Mouse (Mus musculus): Measurements from ENCODE around the gene Ocrl.

The Ocrl gene

DNA sequence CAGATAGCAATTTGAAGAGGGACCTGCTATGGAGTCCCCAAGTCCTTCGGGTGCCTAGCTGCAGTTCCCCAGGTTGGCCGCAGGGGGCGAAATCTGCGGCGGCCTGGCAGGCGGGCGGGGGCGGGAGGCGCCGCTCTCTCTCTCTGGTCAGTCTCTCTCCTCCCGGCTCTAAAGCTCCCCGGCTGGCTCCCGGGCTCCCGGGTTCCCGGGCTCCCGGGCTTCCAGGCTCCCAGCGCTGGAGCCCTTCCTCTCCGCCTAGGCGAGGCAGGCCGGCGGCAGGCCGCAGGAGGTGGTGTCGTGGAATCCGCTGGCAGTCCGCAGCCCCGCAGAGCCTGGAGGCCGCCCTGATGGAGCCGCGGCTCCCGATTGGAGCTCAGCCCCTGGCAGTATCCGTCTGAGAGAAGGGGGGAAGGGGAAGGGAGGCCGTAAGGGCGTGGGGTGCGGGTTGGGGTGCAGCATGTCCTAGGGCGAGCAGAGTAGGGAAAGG lies at the start of gene Ocrl:
Ocrl (plus strand) TSS at position 82 of the 487 bp plus-strand sequence.
- peak; percentile 61 for DNase-seq

DNA sequence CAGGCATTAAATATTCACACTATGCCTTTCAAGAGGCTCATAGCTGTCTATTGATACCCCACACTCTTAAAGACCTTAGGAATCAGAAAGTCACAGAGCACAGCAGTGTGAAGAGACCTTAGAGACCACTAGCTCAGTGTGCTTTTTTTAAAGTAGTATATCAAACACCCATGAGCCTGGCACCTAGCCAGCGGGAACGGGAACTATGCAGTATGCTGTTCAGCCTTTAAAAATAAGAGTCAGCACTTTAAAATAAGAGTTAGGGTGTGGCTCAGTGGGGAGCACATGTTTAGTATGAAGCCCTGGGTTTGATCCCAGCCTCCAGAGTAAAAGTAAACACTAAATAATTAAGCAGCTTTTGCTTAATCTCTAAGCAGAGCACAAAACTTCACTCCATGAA lies 32.1 kb upstream of the Ocrl start:
- no peak for DNase-seq

DNA sequence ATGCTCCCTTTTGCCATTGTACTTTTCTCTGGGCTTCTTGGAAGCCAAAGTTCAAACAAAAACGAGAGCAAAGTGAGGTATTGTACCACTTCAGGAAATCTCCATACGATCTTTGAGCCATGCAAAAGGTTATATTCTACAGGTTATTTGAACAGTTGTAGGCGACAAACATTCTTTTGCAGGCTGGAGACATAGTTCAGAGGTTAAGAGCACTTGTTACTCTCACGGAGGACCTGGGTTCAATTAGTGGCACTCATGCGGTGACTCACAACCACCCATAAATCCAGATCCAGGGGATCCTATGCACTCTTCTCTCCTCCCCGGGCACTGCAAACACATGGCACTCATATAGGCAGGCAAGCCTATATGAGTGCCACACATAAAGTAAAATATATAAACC lies 29.4 kb upstream of the Ocrl start:
- DNase-seq: no peak

DNA sequence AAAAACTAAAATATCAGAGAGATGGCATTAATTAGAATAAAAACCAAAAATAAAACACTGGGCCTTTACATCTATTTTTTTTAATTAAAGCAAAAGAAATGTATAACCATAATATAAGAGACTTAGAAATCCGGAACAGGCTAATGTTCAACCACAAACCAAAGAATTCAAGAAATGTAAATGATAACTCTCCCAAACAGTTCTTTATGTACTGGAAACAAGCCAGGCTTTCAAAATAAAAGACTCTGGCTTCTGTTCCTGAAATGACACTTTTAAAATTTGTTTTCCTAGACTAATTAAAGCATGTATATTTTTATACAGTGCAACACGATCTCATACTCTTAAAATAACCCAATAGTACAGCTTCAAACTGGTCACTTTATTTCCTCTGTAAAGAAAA lies 24.8 kb upstream of the Ocrl start:
- DNase-seq: no peak

DNA sequence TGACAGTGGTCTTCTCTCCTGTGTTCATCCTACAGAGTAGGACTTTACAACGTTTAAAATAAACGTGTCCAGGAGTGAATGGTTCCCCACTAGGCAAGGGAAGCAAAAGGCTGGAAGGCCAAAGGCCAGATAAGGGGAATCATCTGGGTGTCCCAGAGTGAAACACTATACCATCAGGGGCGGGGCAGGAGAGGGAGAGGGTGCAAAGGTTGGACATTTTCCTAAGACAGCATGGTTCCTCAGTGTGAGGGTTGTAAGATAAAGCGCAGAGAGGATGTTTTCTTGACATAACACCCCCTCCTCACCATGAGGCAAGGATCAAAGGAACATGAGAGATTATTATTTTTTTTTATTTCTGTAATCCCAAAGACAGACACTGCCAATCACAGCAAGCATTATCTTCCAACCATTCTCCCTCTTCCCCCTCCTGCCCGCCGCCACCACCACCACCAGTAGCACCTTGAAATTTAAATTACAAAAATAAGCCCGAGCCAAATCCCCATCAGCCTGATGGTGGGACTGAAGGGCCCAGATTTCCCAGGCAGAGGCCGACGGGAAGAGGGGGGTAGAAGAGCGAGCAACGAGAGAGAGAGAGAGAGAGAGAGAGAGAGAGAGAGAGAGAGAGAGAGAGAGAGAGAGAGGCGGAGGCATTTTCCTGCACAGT lies 20.8 kb upstream of the Ocrl start:
- DNase-seq: peak; percentile 1

DNA sequence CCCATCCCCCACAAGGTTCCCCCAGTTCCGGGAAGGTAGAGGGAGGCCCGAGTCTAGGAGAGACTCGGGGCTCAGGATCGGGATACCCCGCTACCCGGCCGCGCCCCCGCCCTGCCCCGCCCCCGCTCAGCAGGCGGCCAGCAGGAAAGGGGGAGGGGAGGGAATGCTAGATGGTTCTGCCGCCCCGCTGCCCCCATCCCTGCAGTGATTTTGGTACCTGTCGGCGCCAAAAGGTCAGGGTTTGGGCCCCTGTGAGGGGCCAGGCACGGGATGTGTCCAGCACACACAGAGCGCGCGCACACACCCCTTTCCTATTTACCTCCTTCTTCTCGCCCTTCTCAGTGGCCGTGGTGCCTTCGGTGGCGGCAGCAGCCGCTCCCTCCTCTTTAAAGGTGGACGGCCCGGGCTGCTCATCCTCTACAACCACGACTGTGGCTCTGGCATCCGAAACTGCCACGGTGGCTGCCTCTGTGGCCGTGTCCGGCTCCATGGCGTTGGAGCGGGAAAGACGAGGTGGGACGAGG lies 20.2 kb upstream of the Ocrl start:
- peak; percentile 23 for DNase-seq

DNA sequence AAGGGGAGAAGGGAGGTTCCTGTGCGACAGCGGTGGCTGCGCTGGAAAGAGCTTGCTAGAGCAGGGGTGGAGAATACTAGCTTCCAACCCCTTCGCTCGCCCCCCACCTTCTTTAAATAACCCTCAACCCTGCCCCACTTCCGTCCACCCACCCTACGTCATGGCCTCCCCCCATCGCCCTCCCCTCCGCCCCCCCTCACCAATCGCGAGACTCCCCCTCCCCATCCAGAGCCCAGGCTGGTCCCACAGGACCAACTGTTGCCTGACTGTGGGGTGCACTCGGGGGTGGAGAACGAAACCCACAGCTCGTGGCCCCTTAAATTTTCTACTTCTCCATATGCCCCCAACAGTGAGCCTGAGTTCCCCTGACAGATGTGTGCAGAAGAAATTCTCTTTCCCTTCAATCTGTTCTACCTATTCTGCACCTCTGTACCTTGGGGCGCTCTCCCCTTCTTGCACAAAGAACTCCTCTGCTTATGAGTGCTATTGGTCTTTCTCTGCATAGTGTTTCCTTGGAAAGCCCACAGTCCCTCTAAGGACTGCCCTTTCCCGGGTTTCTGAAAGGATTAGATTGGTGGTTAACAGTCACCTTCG lies 19.7 kb upstream of the Ocrl start, which contains the start of gene Smarca1:
Smarca1 (minus strand) TSS at position 544 of the 594 bp plus-strand sequence.
- no peak for DNase-seq

DNA sequence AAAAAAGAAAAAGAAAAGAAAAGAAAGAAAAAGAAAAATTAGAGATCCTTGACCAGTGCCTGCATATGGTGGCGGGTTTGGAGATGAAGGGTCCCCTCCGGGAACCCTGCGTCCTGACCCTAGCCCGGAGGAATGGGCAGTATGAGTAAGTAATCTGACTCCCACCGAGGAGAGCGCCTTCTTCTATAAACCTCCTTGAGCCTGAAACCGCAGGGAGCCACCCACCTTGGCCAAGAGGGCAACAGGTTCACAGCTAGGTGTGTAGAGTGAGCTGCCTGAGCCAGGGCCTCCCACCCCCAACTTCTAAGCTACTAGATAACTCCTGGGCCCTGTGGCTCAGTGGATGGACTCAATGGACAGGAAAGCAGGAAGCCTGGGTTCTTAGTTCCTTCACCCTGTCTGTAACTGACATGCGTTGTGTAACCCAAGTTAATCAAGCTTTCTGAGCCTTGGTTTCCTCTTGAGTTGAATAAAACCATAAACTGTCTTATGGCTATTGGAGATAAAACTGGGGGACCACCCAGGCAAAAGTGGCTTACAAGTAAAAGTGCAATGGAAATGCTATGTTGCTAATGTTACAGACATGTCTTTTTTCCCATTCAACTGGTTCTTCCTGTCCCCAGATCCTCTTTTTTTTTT lies 836 bp downstream of the Ocrl start:
- DNase-seq: no peak

DNA sequence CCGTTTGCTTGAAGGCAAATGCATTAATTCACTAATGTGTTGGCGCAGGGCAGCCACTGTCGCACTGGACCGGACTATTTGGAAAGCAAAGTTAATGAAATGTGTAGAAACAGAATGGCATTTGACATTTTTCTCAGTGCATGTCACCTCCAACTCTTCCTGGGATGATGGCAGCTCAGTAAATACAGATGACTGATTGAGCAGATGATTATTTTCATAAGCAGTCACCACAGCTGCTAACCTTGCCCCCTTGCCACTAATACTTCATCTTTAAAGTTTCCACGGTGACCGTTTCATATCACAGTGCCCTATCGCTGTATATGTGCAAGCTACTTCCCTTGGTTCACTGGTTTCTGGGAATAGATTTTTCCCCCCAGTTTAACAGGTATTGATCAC lies 1.4 kb downstream of the Ocrl start:
- DNase-seq: no peak

DNA sequence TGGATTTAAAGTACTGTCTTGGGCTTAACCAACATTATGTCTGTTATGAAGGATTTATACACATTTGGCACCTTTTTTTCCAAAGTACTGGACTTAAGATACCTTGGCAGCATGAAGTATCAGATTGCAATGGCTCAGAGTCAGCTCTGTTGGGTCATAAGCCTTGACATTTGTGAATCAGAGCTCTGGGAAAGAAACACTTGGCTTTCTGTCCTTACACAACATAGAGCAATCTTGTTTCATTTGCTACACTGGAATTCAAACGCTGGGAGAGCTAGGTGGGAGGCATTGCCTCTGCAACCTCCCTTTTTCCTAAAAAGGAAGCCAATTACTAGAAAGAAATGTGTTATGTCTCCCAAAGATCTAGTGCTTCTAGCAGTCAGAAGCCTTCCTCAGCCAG lies 4.6 kb downstream of the Ocrl start:
- peak; percentile 2 for DNase-seq

DNA sequence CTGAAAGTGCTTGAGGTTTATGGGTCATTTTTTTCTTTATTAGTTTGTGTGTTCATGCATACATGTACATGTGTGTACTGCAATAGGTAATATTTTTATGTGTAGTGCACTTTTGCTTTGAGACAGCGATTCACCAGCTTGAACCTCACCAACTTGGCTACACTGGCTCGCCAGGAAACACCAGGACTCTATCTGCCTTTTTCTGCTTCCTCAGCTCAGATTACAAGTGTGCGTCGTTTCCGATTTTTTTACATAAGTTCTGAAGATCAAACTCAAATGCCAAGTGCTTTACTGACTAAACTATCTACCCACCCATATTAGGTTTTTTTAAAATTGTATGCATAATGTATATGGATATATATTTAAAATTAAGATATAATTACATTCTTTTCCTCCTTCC lies 8.4 kb downstream of the Ocrl start:
- DNase-seq: no peak

DNA sequence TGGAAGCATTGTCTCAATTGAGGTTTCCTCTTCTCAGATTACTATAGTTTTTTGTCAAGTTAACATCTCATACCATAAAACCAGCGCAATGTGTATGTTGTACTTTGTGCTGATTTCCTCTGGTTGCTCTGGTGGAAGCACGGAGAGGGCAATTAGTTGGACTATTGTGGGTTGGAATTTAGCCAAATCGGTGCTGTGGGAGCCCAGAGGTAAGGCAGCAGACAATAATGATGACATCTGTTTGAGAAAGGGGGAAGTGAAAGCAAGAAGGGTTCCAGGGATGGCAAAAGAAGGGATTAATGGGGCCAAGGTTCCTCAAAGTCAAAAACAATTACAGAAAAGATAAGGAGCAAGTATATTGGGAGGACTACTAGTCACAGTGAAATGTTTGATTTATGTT lies 15.8 kb downstream of the Ocrl start:
- DNase-seq: no peak

DNA sequence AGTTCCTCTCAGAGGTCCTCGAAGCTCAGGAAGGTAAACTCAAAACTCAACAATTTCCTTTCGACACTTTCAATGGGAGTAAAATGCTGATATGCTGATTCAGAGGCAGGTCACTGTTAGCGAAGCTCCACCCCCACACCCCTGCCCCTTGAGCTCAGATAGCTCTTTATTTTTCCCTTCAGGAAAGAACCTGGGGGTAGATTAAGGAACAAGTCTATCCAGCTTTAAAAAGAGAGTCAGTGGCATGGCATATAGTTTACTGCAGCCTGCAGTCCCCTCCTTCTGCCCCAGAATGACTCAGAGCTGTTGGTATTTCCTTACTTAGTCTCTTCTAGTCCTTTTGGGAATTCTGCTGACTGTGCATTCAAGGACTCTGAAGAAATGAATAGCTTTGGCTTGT lies 18.3 kb downstream of the Ocrl start:
- DNase-seq: no peak

DNA sequence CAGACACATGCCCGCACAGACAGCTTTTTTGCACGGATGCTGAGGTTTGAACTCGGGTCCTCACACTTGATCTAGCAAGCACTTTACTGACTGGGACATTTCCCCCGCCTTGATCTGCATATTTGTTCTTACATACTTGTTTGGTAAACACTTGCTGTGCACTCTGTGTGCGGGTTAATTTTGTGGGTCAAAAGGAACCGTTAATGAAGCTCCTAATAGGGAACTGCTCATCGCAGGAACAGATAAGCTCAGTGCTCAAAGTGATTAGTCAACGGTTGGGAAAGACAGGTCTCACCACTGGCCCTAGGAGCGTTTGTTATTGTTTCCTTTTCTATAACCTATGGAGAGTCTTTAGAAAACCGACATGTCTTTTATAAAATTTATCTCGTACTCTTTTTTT lies 22.2 kb downstream of the Ocrl start:
- DNase-seq: no peak

DNA sequence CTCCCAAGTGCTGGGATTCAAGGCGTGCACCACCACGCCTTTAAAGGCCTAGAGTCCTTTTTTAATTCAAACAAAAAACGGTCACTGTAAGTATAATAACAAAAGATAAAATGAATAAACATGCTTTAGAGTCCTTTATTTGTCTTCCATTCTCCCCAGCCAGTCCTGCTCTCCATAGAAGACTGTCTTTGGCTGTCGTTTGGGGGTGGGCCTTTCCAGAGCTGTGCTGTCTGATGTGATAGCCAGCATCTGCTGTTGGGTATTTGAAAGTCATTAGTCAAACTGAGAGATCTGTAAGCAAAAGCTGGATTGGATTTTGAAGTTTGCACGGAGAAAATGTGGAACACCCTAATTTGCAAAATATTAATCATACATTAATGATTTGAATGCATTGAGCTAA lies 24.7 kb downstream of the Ocrl start:
- DNase-seq: no peak

DNA sequence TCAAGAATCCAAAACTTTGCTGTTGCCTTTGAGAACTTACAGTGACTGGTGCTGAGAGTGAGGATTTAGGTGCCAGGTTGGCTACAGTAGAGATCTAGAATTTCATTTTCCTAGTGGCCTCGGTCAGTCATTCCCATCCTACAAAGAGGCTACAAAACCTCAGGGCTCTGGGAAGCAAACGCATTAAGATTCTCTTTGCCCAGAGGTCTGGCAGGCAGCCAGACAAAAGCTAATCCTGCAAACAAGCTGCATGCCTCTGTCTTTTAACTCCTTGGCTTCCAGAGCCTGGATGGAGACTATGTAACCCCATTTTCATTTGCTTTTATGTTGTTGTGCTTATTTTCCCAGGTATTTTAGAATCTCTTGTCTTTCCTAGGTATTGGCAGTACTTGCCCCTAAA lies 25.6 kb downstream of the Ocrl start:
- DNase-seq: no peak

DNA sequence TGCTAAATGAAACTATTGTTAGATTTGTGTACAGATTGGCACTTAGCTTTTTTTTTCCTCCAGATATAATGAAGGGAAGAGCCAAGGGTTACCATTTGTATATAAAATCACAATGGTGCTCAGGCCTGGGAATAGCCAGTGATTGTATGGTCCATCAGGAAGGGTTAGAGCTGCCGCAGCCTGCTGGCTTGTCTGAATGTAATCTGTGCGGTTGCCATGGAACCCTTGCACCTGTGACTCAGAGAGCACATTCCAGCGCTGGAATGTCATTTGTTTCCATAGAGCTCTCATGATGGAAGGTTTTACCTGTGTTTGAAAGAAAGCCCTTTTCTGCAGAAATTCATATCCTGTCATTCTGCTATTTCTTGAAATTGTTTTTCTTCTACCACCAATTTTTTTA lies 37.5 kb downstream of the Ocrl start:
- DNase-seq: no peak

DNA sequence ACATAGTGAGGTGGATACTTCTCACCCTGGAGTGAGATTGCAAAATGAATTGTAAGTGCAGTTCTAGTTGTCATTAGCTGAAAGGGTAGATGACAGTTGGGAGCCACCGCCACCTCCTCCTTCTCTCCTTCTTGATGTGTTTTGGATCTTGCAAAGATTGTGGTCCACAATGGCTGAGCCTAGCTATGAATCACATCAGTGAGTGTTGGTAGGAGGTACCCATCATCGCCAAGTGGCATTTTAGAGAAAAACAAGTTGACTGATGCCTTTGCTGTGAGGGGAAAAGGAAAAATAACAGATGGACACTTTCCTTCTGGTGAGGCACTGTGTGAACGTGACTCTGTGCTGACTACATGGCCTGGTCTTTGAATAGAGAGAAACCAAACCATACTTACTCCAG lies 50.4 kb downstream of the Ocrl start:
- peak; percentile 11 for DNase-seq

DNA sequence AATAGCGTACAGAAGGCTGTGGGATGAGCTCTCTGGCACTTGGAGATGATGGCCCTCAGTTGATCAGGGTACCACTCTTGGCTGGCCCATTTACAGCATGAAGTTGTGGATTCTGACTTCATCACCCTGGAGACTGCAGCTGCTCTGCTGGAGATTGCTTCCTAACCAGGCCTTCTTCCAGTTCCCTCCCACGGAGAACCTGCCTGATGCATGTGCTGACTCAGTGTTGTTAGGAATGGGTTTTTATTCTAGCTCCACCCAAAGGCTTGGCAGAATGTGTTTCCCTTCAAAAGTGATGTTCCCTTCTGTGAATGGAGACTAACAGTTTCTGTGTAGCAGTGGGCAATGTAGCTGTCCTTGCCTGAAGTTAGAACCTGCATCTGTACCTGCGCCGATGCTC lies 58.2 kb downstream of the Ocrl start:
- peak; percentile 75 for DNase-seq

DNA sequence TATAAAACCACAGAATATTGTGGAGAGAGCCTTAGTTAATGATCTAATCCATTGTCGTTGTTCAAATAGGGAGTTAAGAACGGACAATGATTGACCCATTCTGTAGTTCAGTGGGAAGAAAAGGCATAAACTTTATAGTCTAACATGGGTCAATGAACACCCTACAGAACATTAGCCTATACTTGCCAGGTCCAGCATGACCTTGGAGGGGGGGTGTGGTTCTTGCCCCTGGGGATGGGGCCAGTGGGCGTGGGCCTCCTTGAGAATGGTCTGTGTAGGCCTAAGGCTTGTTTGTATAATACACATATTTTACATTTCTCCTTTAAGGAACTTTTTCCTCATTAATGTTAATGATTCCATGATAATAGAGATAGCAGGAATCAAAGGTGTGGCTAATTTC lies 58.7 kb downstream of the Ocrl start:
- DNase-seq: no peak

DNA sequence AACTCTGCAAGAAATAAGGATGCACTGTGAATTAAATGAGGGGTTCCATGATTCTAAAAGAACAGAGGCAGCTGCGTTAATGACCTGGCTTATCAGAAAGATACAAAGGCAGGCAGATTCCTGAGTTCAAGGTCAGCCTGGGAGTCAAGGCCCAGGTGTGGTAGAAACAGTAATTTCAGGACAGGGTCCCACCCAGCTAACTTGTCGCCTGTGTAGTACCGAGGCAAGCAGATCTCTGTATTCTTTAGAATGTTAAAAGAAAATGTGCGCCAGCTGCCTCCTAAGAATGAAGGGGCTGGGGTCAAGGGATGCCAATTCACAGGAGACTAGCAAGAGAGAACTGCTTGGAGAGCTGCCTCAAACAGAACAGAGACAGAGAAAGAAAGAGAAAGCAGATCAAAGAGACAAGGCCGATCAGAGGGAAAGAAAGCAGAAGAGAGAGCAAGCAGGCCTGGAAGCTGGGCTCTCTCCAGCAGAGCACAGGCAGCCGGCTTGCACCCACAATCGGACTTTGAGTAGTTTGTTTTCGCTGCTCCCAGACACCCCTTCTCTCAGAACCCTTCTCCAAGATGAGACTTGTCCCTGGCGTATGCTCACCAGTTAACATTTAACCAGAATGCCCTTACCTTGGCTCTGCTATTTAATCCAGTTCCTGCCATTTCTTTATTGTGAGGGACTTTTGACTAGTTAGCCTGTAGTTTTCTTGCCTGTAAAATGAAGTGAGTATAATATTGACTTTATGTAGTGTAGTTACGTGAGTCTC lies 59.4 kb downstream of the Ocrl start:
- no peak for DNase-seq

DNA sequence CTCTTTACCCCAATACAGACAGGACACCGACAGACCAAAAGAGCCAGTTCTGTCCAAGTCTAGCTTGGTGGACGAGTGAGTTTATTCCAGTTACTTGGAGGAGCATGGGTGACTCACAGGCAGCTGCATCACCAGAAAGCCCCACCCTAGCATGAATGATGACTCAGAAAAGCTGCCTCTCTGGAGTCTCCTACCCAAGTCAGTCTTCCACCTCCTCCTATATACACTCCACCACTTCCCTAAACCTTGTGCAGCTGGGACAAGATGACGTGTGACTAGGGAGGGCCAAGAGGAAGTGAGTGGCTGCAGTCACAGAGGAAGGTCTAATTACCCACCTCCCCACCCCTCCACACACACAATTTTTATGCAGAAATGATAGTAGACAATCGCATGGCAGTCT lies 64.4 kb downstream of the Ocrl start:
- DNase-seq: peak; percentile 58

DNA sequence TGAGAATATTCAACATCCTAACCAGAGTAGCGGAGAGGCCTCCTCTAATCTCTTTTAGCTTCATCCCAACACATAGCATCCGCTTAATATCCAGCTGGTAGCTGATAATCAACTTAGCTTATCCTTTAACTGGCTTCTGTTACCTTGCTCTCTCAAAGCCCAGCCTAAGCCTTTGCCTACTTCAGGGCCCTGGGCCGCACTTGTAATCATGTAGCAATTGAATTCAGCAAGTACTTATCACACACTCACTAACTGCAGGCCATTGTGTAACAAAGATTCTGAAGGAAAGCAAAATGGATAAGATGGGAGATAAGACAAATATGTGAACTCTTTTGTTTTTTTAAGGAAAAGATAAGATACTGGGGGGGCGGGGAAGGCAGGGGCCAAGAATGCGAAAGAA lies 64.9 kb downstream of the Ocrl start:
- DNase-seq: no peak

Data from right cerebral cortex, adult 18-20 months (tissue).